Mouse (Mus musculus): ENCODE data around the gene Eif4a1. TPM values are rescaled to one million over a fixed set of nuclear protein-coding genes. Genes with fewer than 3 reads are reported as not detected.
A peak's percentile ranks its signal among the peaks of the same experiment; 100 is the strongest.

The Eif4a1 gene
- polyA plus RNA-seq, 1 experiment, result 781 TPM

GRCm38 (mm10) chr11:69662967-69663671, 9.1 kb downstream of the Eif4a1 start:
- Histone ChIP-seq H3K4me1 (ENCODE audit: control insufficient read depth, insufficient read depth, low read length) (0 out of 2 replicates have a peak, but pooled peaks cover 2% of the 10 kb centered on the region), H3K27ac (ENCODE audit: insufficient read depth, low read length) (peak overlapping the region; percentile 63), H3K4me3 (ENCODE audit: insufficient read depth, low read length) (peak overlapping the region; percentile 20)
- TF ChIP-seq POLR2A (IDR thresholded peaks at IDR 0.05; ENCODE audit: low read depth, low read length), result no peak
- TF ChIP-seq CTCF (IDR thresholded peaks at IDR 0.05; ENCODE audit: borderline replicate concordance, insufficient read depth, low read length), result no peak

- peak within 1 kb of the TSS; percentile 62 for H3K4me3 ChIP-seq (ENCODE audit: insufficient read depth, low read length)
- H3K4me1 ChIP-seq (ENCODE audit: control insufficient read depth, insufficient read depth, low read length), result 0 out of 2 replicates have a peak, but pooled peaks cover 2% of the 10 kb centered on the region
Measured at GRCm38 (mm10) chr11:69662213-69662966, 9.8 kb downstream of the Eif4a1 start, which contains the start of gene Mpdu1. Gene Mpdu1 (minus strand): TSS chr11:69662642.

GRCm38 (mm10) chr11:69661221-69661881, 10.9 kb downstream of the Eif4a1 start:
- H3K4me3 ChIP-seq (ENCODE audit: insufficient read depth, low read length), result peak overlapping the region; percentile 62
- H3K4me1 ChIP-seq (ENCODE audit: control insufficient read depth, insufficient read depth, low read length), result 0 out of 2 replicates have a peak, but pooled peaks cover 2% of the 10 kb centered on the region
- H3K27ac ChIP-seq (ENCODE audit: insufficient read depth, low read length), result peak overlapping the region; percentile 94; the same call in 1 of the 2 replicates
- TF ChIP-seq POLR2A (IDR thresholded peaks at IDR 0.05; ENCODE audit: low read depth, low read length) (no peak), CTCF (IDR thresholded peaks at IDR 0.05; ENCODE audit: borderline replicate concordance, insufficient read depth, low read length) (no peak)

More at GRCm38 (mm10) chr11:69662213-69662966, 9.8 kb downstream of the Eif4a1 start, which contains the start of gene Mpdu1:
- peak within 1 kb of the TSS; percentile 94 for H3K27ac ChIP-seq (ENCODE audit: insufficient read depth, low read length)
- TF ChIP-seq CTCF (IDR thresholded peaks at IDR 0.05; ENCODE audit: borderline replicate concordance, insufficient read depth, low read length), result no peak
- peak; percentile 64 for TF ChIP-seq POLR2A (IDR thresholded peaks at IDR 0.05; ENCODE audit: low read depth, low read length)

- 0 out of 2 replicates have a peak, but pooled peaks cover 4% of the 10 kb centered on the region for H3K4me1 ChIP-seq (ENCODE audit: control insufficient read depth, insufficient read depth, low read length)
- H3K4me3 ChIP-seq (ENCODE audit: insufficient read depth, low read length), result no peak overlapping the region
- H3K27ac ChIP-seq (ENCODE audit: insufficient read depth, low read length), result no peak overlapping the region
- TF ChIP-seq CTCF (IDR thresholded peaks at IDR 0.05; ENCODE audit: borderline replicate concordance, insufficient read depth, low read length) (no peak), POLR2A (IDR thresholded peaks at IDR 0.05; ENCODE audit: low read depth, low read length) (no peak)
Measured at GRCm38 (mm10) chr11:69657462-69657881, 14.8 kb downstream of the Eif4a1 start.

- TF ChIP-seq CTCF (IDR thresholded peaks at IDR 0.05; ENCODE audit: borderline replicate concordance, insufficient read depth, low read length) (0 out of 2 replicates have a peak, but pooled peaks have one; percentile 22), POLR2A (IDR thresholded peaks at IDR 0.05; ENCODE audit: low read depth, low read length) (no peak)
- H3K27ac ChIP-seq (ENCODE audit: insufficient read depth, low read length), result no peak overlapping the region
- 0 out of 2 replicates have a peak, but pooled peaks cover 4% of the 10 kb centered on the region for H3K4me1 ChIP-seq (ENCODE audit: control insufficient read depth, insufficient read depth, low read length)
- no peak overlapping the region for H3K4me3 ChIP-seq (ENCODE audit: insufficient read depth, low read length)
Measured at GRCm38 (mm10) chr11:69656617-69657461, 15.4 kb downstream of the Eif4a1 start.

GRCm38 (mm10) chr11:69656065-69656455, 16.2 kb downstream of the Eif4a1 start:
- no peak overlapping the region for H3K27ac ChIP-seq (ENCODE audit: insufficient read depth, low read length)
- TF ChIP-seq CTCF (IDR thresholded peaks at IDR 0.05; ENCODE audit: borderline replicate concordance, insufficient read depth, low read length), result no peak
- no peak for TF ChIP-seq POLR2A (IDR thresholded peaks at IDR 0.05; ENCODE audit: low read depth, low read length)
- no peak overlapping the region for H3K4me3 ChIP-seq (ENCODE audit: insufficient read depth, low read length)
- H3K4me1 ChIP-seq (ENCODE audit: control insufficient read depth, insufficient read depth, low read length), result 0 out of 2 replicates have a peak, but pooled peaks cover 4% of the 10 kb centered on the region

- no peak within 1 kb of the TSS for H3K4me3 ChIP-seq (ENCODE audit: insufficient read depth, low read length)
- H3K27ac ChIP-seq (ENCODE audit: insufficient read depth, low read length), result no peak within 1 kb of the TSS
- peak; percentile 80 for TF ChIP-seq CTCF (IDR thresholded peaks at IDR 0.05; ENCODE audit: borderline replicate concordance, insufficient read depth, low read length)
- TF ChIP-seq POLR2A (IDR thresholded peaks at IDR 0.05; ENCODE audit: low read depth, low read length), result no peak
- 0 out of 2 replicates have a peak, but pooled peaks cover 4% of the 10 kb centered on the region for H3K4me1 ChIP-seq (ENCODE audit: control insufficient read depth, insufficient read depth, low read length)
Measured at GRCm38 (mm10) chr11:69655264-69656064, 16.8 kb downstream of the Eif4a1 start, which contains the start of gene Sox15. Gene Sox15 (plus strand): TSS chr11:69655314.

GRCm38 (mm10) chr11:69654760-69655159, 17.5 kb downstream of the Eif4a1 start:
- TF ChIP-seq CTCF (IDR thresholded peaks at IDR 0.05; ENCODE audit: borderline replicate concordance, insufficient read depth, low read length) (no peak), POLR2A (IDR thresholded peaks at IDR 0.05; ENCODE audit: low read depth, low read length) (no peak)
- Histone ChIP-seq H3K4me3 (ENCODE audit: insufficient read depth, low read length) (no peak overlapping the region), H3K27ac (ENCODE audit: insufficient read depth, low read length) (no peak overlapping the region), H3K4me1 (ENCODE audit: control insufficient read depth, insufficient read depth, low read length) (0 out of 2 replicates have a peak, but pooled peaks cover 4% of the 10 kb centered on the region)

All from embryonic fibroblast, embryonic 13.5 days (primary cell).